Mouse (Mus musculus) natural killer cell, adult 2 months (primary cell): ENCODE results near the gene Kif2c.

Source experiments
- DNase-seq, 2 experiments: peaks; one replicate each; pipeline ENCODE4 v3.0.0; 2022; ENCODE audit warnings: low spot score in 2 of 2

Kif2c gene

DNA sequence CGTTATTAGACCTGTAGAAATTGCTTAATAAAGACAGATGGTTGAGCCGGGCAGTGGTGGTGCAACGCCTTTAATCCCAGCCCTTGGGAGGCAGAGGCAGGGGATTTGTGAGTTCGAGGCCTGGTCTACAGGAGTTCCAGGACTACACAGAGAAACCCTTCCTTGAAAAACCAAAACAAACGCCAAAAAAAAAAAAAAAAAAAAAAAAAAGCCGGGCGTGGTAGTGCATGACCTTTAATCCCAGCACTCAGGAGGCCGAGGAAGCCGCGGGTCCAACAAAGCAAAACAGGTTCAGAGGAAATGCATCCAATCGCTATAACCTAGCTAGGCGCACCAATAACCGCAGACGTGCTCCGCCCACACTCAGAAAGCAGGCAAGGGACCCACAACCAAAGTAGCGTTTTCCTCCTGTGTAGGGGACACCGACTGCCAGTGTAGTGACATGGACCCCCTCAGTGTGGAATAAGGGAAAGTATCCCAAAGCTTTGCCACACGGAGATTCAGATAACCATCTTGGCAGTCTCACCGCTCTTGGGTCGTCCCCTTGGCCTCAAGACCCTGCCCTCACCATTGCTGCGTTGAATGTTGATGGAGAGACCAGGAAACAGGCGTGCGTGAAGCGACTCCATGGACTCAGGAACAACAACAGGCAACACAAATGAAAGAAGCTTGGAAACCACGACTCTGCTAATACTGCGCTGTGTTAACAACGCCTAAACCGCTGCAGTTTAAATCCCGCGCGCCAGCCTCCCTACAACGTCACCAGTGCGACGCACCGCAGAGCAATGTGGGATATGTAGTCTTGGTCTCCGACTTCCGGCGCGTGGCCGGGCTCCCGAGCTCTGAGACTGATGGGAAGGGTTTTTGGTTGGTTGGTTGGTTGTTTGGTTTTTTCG, at the start of gene Kif2c:
Gene Kif2c, minus strand, starts transcription at position 777 of the 896 bp plus-strand sequence.
- DNase-seq = peak; percentile 88 to 90

DNA sequence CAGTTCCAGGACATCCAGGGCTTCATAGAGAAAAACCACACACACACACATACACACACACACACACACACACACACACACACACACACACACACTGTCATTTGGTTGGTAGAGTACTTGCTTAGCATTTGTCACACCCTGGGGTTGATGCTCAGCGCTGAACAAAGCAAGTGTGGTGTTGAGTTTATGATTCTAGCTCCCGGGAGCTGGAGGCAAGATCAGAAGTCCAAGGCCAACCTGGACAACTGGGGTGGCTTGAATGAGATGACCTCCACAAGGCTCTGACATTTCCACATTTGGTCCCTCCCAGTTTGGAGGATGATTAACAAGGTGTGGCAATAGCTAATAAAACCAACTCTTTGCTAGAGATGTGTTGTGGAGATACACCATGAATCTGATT, 48.8 kb upstream of the Kif2c start:
- DNase-seq = no peak

DNA sequence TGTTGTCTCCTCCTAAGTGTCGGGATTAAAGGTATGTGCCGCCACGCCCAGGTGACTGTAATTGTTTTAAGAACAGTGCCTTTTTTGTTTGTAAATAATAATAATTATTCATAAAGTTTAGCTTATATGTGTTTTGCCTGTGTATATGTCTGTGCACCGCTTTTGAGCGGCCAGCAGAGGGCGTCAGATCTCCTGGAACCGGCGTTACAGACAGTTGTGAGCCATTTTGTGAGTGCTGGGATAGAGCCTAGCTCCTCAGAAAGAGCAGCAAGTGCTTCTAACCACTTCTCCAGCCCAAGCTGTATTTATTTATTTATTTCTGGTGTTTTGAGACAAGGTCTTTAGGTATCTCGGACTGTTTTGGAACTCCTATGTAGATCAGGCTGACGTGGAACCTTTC, 47.9 kb upstream of the Kif2c start:
- DNase-seq = no peak

DNA sequence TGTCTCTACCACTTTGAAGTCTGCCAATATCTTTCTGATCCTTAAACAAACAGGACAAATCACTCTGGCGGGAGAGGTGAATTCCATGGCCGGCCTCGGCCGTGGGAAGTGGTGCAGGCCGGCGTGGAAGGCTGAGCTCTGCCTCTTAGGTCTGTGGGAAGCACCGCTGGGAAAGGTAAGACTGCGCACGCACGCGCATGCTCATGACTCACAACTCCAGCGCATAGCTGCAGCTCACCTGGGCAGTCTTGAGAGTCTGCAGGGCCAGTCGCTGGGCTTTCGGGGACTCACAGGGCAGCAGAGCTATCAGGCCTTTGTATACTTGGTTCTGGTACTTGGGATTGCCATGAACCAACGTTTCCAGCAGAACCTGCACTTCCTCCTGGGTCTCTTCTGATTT, 47.2 kb upstream of the Kif2c start:
- DNase-seq = no peak

DNA sequence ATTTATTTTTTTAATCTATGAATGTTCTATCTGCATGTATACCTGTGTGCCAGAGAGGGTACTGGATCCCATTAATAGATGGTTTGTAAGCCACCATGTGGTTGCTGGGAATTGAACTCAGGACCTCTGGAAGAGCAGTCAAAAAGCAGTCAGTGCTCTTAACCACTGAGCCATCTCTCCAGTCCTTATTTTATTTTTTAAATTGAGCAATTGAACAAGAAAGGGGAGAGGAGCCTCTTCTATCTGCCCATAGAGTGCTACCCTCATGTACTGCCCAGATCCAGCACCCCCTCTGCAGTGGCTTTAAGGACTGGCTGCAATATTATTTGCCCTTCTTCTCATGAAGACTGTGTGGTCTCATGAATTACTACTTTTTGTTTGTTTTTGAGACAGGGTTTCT, 42.8 kb upstream of the Kif2c start:
- DNase-seq = no peak

DNA sequence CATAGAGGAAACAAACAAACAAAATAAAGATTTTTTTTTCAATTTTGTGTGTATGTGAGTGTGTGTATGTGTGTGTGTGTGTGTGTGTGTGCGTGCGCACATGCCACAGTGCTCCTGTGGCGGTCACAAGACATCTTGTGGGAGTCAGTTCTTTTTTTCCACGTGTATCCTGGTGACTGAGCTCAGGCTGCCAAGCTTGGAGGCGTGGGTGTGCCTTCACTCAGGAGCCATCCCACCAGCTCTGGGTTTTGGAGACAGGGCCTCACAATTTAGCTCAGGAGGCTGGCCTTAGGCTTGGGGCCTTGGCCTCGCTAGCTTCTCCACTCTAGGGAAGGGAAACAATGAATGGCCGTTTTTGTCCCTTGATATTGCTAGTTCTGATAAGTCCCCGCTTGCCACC, 41.7 kb upstream of the Kif2c start:
- no peak for DNase-seq

DNA sequence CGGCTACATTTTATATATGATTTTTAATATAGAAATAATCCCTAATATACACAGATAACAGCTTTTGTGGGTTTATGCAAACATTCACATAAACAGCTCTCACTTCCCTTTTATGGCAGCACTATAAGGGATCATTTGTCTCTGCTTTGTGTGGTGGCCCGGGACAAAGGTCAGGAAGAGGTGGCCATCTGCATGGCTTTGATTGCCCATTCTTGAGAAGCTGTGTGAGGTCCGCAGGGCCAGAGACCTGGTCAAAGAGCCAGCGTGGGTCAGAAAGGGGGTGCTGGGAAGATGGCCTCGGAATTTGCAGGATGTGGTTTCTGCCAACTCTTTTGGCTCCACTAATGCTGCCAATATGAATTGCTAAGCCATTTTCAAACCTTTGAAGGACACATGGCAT, 40.6 kb upstream of the Kif2c start:
- no peak for DNase-seq

DNA sequence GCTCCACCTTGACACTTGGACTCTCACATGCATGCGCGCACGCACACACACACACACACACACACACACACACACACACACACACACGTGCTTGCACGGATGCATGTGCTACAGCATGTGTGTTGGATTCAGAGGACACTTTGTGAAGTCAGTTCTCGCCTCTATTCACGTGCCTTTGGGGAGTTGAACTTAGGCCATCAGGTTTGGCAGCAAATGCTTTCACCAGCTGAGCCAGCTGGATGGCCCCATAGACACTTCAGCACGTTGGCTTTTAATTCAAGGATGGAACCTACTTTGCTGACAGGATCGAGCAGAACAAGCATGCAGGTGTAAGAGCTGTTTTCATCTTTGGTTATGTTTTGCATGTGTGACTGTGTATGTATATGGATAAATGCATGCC, 39.4 kb upstream of the Kif2c start:
- DNase-seq = no peak

DNA sequence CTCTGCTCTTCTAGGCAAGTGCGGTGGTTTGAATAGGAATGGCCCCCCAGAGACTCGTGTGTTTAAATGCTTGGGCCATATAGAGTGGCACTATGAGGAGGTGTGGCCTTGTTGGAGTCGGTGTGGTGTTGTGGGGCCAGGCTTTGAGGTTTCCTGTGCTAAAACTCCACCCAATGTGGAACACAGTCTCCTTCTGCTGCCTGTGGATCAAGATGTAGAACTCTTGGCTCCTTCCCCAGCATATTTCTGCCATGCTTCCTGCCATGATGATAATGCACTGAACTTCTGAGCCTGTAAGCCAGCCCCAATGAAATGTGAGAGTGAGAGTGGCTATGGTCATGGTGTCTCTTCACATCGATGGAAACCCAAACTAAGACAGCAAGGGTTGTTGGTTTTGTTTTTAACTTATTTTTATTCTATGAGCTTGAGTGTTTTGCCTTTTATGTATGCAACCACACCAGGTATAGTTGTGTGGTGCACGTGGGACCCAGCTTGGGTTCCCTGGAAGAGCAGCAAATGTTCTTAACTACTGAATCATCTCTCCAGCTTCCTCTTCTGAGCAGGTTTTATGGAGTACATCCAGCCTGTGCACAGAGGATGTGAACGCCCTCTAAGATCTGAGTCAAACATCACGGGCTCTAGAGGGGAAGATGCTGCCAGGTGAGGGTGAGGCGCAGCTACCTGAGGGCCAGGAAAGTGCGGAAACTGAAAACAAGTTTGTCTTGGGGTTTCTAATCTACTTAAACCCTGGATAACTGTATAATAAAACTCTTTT, 38.5 kb upstream of the Kif2c start:
- DNase-seq = peak; percentile 40 to 70

DNA sequence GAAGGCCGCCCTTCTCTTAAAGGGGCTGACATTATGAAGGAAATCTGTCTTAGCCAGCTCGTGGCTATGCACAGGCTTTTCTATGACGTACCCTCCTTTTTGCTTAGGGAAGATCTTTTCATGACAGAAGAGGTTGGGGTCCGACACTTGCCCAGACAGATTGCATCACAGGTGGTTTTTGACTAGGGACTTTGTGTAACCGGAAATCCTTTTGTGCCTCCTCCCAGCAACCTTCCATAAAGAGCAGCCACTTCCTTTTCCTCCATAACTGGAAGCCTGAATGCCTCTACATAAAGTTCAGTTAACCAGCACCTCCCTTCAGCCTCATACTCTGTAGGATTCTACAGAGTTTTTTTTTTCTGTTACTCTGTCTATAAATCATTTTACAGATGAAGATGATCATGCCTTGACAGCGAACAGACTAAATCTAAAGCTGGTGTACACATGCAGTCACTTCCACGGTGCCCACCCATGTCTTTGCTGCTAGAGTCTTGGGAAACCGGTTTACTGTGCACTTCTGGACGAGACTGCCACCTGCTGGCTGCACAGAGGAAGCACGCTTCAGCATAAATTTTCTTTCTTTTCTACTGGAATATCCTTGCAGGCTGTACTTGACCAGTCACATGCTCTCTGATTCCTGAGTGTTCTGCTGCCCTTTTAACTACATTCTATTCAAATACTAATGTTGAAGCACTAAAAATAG, 36.2 kb upstream of the Kif2c start:
- DNase-seq = peak; percentile 26 to 58

DNA sequence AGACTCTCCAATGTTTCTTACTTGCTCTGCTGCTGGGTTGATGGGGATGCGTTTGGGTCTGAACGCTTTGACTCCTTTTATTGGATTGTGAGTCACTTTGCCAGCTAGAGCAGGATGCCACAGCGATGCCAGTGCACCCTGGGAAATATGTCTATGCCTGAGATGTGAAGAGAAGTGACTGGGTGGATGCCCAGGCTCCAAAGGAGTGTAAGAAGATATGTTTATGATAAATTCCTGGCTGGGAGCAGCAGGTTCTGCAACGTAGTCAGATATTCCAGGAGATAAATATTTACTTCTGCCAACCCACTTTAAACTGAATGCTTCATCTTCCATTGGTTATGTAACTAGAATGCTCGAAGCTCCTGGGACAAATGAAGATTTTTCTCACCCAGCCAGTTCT, 34.6 kb upstream of the Kif2c start:
- DNase-seq = no peak

DNA sequence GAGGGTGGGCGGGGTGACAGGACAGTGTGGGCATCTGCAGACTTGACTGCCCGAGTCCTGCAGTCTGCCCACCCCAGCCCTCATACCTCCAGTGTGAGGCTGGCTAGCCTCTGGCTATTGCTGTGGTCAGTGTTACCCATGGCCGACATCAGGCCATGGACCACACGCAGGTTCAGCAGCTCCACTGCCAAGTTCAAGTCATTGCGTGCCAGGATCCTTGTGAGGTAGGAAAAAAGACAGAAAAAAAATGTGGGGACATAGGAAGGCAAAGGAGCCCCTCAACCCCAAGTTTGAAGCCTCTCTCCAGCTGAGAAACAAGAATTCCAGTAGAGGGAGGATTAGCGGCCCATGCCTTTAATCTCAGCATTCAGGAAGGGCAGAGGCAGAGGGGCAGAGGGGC, 31.8 kb upstream of the Kif2c start:
- DNase-seq = no peak

DNA sequence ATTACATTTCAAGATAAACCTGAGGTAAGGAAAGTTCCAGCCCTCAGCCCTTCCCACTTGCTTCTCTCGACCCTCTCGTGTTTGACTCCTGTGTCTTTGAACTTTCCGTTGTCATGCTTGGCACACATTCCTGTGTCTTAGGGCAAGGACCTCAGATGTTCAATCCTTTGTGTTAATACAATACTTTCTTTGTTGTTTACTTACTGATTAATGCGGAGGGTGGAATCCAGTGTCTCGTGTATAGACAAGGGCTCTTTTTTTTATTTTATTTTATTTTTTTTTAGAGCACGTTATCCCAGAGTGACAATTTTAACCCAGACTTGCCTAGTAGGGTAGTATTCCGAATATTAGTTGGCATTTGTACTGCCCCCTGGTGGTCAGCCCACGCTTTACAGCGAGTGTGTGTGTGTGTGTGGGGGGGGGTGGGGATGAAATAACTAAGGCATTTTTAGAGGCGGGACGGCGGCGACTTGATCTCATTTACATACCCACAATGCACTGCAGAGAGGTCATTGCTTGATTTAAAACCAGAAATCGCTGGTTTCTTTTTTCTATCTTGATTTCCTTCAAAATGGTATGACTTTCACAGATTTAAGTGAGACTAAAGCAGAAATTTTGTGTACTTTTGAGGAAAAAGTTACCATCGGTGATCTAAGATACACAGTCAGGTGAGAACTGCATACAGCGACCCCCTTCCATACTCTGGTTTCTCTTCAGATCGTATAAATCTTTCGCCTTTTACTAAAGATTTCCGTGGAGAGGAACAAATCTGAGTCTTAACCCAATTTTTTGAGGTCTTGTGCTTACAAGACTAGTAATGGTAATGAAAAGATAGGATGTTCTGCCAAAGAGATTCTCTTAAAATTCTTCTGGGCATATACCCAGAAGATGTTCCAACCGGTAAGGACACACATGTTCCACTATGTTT, 28.0 kb upstream of the Kif2c start:
- DNase-seq = peak; percentile 82 to 89

DNA sequence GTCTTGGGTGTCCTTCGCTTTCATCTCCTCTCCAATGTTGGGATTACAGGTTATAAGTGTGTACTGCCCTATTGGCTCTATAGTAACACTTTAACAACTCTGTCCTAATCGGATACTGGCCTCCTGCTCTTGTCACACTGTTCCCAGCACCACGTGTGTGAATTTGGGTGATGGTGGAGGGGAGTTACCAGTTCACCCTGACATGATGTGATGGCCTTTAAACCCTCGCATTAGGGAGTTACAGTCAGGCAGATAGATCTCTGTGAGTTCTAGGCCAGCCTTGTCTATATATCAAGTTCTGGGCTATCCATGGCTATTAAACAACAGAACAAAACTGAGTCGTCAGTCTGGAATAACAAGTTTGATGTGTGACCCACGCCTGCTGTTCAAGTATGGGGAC, 27.2 kb upstream of the Kif2c start:
- no peak for DNase-seq

DNA sequence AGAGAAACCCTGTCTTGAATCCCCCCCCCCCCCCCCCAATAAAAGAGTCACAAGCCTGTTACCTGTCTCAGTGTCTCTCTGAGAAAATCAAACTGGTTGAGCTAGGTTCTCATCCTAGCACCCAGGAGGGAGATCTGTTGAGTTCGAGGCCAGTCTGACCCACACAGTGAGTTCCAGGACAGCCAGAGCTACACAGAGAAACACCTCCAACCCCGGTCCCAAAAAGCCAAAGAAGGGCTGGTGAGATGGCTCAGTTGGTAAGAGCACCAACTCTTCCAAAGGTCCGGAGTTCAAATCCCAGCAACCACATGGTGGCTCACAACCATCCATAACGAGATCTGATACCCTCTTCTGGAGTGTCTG, 20.5 kb upstream of the Kif2c start:
- no peak for DNase-seq

DNA sequence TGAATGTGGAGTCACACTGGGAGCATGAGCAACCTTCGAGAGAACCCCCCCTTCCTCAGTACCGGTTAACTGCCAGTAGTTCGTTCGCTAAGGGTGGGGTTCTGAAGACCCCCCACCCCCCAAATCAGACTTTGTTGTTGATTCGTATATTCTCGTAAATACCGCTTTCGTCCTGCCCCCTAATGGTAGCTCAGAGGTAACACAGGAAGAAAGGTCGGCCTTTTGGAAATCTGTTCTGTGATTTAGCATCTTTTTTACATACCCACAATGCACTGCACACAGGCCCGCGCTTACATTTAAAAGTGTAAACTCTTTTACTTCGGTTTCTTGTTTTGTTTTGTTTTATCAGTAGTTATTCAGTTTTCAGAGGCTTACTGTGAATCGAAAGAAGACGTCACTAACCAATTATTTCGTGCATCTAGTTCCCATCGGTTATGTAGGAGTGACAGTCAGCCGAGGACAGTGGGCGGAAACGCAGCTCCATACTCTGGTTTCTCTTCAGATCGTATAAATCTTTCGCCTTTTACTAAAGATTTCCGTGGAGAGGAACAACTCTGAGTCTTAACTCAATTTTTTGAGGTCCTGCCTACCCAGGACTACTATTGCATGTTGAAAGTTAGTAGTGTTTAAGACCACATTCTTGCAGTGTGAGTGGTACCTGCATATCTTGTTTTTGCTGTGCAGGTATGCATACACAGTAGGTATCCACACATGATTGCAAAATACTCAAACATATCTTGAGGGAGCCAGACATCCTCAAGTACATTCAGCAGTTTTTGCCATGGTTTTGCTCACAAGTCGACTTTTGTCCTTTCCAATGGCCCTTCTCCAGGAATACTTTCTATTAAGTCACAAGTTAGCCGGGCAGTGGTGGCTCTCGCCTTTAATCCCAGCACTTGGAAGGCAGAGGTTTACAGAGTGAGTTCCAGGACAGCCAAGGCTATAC, 19.9 kb upstream of the Kif2c start:
- DNase-seq = peak; percentile 64 to 74

DNA sequence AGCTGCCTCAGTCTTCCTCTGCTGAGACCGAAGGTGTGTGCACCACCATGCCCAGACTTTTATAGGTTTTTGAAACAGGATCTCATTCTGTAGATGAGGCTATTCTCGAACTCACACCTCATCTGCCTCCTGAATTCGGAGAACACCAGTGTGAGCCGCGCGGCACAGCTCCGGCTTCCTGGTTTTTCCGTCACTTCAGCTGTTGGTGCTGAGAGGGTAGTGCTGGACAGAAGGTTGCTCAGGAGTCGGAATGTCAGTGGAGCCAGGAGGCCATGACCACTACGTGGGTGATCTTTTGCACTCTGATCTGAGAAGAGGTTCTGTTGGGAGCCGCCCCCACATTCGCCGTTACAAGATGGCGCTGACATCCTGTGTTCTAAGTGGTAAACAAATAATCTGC, 9.4 kb upstream of the Kif2c start:
- DNase-seq = no peak

DNA sequence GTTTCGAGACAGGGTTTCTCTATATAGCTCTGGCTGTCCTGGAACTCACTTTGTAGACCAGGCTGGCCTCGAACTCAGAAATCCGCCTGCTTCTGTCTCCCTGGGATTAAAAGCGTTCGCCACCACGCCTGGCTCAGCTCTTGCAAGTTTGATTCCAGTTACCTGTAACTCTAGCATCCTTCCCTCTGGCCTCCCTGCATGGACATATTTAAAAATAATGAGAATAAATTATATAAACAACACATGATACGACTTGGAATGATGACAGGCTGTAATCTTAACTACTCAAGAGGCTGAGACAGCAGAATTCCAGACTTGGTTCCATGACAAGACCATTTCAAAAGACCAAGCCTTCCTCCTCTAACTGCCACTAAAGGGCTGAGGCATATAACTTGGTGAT, 8.2 kb upstream of the Kif2c start:
- DNase-seq = no peak

DNA sequence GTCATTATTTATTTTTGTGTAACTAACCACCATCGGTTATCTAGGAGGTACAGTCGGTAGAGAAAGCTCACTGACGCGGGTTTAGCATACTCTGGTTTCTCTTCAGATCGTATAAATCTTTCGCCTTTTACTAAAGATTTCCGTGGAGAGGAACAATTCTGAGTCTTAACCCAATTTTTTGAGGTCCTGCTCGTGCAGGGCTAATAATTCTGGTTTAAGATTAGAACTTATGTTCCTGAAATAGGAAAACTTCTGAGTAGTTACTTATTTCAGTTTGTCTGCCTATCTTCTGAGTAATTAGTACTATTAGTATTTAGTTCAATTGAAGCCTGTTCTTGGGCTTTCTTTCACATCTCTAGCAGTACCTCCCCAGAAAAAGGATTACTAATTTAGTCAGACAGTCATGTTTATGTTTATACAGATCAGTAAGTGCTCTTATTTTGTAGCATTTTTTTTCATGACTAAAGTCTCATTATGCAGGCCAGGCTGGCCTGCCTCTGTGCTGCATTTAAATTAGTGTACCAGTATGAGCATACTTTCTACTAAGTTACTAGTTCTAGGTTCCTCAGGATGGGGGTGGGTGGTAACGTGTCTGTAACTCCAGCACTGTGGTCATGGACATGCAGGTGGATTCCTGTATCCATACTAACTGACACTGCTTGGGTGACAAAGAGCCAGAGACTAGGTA, 7.6 kb upstream of the Kif2c start:
- DNase-seq = peak in 1 of 2 experiments; percentile 18

DNA sequence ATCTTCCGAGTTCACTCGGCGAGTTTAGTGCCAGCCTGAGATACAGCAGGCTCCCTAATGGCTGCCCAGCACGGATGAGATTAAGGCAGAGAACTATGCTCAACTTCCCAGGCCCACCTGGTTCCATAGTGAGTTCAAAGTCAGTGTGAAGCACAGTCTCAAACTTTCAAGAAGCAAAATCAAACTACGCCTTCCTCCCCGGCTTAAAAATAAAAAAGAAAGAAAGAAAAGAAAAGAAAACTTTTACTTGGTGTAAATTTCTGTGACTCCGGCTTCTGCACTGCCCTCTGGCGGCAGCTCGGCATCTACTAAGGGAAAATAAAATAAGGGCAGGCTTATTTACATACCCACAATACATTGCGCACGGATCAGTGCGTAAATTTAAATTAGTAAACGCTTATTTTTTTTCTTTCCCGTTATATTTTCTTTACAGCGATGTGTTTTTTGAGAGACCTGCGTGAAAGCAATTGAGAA, 7.0 kb upstream of the Kif2c start:
- peak; percentile 82 to 88 for DNase-seq
